Mouse (Mus musculus) cerebellum, adult 11-12 months (tissue): ENCODE results near the gene Lgals7.

Experiments
- DNase-seq: peaks from one replicate; pipeline ENCODE4 v3.0.0; 2022

The Lgals7 gene

DNA sequence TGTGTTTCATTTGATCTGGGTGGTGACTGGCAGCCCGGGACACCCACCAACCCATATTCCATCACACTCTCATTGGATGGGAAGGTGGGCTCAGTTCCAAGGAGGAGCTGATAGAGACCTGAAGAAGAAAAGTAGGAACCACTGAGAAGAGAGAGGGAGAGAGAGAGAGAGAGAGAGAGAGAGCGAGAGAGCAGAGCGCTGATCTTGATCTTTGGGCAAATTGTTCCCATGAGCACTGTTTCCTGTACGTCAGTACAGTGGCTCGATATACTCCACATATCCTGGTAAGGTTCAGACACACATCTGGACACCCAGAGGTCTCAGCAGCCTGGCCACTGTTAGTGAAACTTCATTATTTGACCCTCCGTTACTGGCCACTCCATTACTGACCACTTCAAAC lies at the start of gene Lgals7:
TSS of gene Lgals7 (plus strand) at position 314 of the 400 bp plus-strand sequence.
- no peak for DNase-seq

DNA sequence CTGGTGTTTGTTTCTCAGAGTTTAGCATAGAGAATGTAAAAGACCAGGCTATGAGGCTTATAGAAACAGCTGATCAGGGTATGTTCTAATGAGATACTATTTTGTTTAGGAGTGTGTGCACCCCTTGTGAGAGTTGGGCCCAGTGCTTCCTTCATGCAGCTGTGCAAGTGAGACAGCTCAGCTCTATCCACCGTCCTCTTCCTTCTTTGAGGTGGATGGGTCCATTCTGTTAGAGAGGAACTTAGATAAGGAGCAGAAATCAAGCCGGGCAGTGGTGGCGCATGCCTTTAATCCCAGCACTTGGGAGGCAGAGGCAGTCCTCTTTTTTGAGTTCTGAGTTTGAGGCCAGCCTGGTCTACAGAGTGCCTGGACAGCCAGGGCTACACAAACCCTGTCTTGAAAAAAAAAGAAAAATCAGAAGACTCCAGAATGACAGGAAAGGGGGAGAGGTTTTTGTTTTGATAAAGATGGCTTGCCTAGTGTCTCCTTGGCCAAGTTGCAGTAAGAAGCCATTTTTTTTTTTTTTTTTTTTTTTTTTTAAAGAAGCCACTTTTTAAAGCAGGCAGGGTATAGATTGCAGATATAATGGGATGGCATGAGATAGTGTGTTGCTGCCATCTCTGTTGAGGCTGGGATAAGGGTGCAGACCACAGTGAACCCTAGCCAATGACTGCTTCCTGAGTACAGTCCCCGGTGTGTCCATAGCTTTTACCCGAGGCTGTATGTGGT lies 49.2 kb upstream of the Lgals7 start:
- no peak for DNase-seq

DNA sequence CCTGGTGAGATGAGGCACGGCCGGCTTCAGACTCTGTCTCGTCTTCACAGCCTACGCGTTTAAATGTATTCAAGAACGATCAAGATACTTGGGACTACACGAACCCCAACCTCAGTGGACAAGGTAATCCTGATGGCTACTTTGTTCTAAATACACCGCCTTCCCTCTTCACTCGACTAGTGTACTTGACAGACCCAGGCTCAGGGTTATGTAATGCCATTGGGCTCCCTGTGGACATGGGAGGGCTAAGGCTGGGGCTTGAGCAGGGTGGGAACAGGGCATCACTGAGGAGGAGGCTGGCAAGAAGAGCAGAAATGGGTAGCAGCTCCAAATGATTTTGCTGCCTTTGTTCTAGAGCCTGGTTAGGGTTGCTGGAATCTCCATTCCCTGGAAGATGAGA lies 48.4 kb upstream of the Lgals7 start:
- DNase-seq: peak; percentile 22

DNA sequence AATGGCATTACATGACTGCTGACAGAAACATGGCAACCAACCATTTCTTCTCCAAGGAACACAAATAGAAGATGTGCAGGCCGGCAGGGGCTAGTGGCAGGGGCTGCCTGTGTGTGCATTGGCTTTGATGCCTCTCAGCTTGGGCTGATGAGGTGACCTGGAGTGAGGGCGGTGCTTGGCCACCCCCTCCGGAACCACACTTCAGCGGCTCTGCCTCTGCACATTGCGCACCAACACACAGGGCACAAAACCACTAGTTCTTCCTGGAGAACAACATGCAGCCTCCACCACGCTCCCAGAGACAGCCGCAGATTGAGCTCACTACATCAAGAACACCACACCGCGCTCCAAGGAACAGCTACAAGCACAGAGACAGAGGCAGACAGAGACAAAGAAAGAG lies 47.5 kb upstream of the Lgals7 start:
- DNase-seq: peak; percentile 27

DNA sequence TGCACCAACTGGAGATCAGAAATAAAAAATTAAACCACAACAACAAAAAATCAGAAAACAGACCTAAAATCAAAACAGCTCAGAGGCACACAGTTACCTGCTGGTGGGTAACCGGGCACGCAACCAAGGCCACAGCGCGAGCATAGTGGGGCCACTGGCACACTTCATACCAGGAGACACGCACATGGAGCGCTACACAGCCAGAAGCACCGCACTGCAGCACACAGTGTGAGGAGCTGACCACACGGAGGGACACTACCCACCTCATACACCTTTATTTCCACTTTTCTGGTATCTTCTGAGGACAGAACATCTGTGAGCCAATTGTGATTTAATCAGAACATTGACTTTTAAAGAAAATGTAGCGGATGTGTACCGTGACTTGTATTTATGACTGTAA lies 46.7 kb upstream of the Lgals7 start:
- DNase-seq: peak; percentile 39

DNA sequence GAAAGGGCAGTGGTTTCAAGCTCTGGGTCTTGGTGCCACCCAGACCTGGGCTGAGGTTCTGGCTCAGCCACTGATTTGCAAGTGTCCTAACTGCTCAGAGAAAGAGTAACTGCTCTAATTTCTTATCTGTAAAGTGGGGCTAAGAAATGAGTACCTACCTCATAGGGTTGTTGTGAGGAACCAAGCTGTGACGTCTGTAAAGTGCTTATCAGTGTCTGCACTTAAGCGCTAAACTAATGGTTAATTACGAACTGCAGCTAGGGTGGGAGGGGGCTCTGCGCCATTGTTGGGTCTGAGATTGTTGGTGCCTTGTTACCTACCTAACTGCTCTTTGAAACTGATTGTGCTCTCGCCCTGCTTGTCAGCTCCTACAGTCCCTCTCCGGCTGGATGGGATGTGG lies 46.1 kb upstream of the Lgals7 start:
- DNase-seq: no peak

DNA sequence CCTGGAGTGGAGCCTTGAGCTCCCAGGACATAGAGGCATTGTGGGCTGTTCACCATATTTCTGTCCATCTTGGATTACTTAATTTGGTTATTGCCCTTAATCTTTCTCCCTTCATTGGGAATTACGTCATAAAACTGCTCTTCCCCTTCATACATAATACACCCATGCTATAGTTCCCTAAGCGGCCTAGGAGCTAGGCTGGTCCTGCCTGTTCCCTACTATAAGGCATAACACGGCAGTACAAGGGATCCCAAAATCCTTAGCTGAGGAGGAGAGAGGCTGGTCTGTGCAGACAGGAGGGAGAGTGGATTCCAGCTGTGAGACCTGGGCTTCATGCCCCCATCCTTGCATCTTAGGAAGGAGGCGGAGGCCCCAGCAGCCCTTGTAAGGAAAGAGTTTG lies 45.7 kb upstream of the Lgals7 start:
- peak; percentile 22 for DNase-seq

DNA sequence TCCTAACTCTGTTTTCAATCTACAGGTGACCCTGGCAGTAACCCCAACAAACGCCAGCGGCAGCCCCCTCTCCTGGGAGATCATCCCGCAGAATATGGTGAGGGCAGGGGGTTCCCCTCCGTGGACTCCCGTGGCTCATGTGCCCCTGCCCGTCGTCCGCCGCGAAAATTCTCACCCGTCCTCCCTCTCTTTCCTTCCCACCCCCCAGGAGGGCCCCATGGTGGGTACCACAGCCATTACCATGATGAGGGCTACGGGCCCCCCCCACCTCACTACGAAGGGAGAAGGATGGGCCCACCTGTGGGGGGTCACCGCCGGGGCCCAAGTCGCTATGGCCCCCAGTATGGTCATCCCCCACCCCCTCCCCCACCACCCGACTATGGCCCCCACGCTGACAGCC lies 45.2 kb upstream of the Lgals7 start:
- DNase-seq: peak; percentile 46

DNA sequence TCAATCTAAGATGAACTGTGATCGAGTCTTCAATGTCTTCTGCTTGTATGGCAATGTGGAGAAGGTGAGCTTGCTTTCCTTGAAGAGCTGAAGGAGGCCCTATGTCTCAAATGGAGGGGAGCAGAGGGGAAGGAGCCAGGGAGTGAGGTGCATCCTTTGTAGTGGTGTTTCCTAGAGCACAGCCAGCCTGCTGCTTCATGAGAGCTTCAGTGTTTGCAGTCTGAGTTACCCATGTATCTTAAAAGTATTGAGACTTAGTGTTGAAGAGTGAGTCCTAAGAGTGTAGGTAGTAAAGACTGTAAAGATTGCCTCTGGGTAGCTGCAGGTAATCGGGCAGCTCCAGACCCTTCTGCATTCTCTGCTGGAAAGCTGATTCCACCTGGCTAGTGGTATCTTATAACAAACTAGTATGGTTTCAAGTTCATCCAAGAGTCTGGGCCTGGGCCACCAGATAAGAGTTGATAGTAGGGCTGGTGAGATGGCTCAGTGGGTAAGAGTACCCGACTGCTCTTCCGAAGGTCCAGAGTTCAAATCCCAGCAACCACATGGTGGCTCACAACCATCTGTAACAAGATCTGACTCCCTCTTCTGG lies 44.7 kb upstream of the Lgals7 start:
- DNase-seq: no peak

DNA sequence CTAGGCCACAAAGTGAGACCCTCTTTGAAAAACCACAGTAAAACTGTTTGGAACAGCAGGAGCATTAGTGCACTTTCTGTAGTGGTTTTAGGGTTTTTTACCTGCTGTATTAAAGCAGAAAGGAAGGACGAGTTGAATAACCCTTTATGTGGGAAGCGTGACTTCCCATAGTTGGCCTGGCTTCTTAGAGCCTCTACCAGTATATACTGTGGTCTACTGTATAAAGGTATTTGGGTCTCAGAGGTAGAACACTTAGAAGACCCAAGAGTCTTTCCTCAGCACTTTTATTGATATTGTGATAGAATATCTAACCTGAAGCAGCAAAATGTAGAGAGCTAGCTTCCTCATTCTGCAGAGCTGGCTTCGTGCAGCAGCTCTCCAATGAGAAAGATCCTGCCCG lies 44.1 kb upstream of the Lgals7 start:
- DNase-seq: no peak

DNA sequence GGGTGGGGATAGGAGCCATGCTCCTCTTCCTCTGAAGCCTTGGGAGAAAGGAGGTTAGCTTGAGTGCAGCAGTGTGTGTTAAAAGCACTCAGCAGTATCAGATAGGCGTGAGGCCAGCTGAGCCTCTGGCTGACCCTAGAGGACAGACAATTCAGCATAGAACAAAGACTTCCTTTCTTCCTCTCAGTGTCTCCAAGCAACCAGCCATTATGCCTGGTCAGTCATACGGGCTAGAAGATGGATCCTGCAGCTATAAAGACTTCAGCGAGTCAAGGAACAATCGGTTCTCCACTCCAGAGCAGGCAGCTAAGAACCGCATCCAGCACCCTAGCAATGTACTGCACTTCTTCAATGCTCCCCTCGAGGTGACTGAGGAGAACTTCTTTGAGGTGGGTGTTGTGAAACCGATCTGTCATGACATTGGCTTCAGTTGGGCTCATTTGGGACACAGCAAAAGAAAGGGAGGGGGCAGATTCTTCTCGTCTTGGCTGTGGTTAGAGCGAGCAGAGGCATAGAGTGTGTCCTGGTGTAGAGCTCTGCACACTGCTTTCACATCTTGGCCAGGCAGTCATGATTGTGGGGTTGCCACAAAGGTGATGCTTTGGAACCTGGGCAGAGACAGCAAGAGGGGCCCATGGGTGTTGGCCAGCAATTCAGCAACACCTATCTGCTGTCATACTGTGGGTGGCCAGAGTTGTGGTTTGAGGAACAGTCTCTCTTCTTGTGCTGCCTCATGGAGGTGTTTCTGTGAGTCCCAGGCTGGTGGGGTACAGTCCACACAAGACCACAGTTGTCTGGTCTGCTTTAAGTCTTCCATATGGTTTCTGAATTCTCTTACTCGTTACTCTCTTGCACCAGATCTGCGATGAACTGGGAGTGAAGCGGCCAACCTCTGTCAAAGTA lies 43.0 kb upstream of the Lgals7 start:
- DNase-seq: no peak

DNA sequence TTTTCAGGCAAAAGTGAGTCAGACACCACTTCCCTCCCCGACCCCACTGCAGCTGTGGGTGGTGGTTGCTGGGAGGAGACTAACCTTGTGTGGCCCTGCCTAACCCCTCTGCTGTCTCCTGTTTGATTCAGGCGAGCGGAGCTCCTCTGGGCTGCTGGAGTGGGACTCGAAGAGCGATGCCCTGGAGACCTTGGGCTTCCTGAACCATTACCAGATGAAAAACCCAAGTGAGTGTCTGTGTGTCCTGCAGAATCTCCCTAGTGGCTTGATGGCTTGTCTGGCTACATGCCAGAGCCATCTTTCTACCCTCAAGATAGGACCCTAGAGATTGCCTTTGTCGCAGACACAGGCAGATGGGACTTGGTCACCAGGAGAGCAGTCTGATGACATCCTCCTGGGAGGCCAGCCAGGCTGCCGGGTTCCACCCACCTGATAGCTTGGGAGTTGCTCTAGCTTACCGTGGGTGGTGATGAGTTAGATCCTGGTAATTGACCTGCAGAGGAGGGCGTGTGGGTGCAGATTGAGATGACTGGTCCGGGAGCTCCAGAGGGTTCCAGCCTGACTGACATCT lies 42.3 kb upstream of the Lgals7 start:
- DNase-seq: peak; percentile 80

DNA sequence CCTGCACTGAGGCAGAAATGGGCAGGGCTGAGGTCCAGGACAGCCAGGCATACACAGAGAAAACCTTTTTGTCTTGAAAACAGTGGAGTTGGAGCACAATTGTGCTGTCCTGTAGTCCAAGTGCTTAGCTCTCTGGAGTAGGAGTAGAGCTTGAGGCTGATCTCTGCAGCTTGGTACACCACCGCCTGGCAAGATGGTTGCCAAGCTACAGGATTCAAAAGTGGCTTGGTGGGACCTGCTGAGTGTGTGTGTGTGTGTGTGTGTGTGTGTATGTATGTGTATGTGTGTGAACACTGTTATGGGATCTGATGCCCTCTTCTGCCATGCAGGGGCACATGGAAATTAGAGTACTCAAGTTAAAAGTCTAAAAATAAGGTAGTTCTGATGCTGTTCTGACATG lies 41.1 kb upstream of the Lgals7 start:
- DNase-seq: no peak

DNA sequence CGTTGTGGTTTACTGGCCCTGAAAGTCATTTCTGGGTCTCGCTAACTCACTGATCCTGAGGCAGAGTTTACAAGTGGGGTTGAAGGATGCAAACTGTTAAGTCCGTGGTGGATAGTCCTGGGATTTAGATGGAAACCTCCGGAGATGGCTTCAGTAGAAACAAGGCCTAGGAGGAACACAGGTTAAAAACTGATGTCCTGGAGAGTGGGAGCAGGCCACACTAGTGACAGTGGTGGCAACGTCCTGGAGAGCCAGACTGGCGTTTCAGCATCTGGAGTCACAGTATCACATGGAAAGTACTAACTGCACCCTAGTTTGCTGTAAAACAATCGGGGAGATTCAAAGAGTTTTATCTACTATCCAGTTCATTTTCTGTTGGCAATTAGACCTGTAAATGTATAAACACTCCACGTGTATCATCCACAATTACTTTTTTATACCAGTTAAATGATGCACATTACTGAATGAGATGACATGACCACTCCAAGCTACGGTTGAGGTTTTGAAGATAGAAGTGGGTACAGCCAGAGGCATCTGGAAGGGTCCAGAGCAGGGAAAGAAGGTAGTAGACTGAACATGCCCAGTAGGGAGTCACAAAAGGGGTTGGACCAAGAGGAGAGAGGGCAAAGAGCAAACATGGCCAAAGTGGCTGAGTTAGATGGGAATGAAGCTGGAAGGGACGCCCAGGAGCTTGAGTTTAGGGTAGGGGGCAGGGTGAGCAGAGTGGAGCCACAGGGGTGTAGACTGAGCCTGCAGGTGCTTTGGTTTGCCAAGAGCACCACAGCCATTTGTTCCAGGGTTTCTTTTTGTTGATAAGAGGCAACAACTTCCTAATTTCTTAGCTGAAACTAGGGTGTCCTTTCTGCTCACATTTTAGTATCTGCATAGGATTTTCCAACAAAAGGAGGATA lies 40.4 kb upstream of the Lgals7 start:
- DNase-seq: no peak

DNA sequence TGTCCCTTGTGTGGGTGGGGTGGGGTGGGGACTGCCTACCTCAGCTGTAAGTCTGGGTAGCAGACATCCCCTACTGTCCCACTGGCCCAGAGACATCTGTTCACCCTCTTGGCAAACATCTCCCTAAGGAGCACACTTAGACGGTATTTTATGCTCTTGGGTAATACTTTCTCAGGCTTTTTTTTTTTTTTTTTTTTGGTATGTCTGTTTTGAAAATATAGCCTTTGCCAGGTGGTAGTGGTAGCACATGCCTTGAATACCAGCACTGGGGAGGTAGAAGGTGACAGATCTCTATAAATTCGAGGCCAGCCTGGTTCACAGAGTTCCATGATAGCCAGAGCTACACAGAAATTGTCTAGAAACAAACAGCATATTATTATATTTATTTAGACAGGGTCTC lies 39.7 kb upstream of the Lgals7 start:
- no peak for DNase-seq

DNA sequence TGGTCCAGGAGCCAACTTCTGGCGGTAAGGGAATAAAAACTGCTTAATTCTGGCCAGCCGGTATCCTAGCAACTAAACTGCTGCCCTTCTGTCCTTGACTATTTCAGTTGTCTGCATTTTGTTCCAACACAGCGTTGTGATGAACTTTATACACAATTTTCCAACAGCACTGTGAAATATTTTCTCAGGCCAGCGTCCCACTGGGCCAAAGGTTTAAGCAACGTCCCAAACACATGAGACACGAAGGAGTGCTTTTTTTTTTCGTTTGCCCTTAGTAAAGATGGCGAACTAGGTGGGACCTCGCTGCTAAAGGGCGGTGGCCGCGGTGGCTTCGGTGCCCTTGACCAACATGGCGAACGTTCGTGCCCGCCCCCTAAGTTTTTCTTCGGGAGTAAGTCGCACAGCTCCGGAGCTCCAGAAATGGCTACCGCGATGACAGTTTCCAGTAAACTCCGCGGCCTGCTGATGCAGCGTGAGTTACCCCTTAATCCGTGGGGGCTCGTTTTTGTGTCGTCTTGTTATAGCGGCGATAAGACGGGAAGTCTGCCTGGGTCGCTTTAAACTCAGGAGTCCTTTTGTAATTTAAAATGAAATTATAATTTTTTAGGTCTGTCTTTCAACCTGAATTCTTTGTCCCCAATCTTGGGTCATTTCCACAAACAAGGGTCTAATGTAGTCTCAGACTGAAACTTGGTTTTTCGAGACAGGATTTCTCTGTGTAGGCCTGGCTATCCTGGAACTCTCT lies 38.5 kb upstream of the Lgals7 start, which contains the start of gene Ech1:
TSS of gene Ech1 (plus strand) at position 277 of the 745 bp plus-strand sequence.
- peak; percentile 86 for DNase-seq

DNA sequence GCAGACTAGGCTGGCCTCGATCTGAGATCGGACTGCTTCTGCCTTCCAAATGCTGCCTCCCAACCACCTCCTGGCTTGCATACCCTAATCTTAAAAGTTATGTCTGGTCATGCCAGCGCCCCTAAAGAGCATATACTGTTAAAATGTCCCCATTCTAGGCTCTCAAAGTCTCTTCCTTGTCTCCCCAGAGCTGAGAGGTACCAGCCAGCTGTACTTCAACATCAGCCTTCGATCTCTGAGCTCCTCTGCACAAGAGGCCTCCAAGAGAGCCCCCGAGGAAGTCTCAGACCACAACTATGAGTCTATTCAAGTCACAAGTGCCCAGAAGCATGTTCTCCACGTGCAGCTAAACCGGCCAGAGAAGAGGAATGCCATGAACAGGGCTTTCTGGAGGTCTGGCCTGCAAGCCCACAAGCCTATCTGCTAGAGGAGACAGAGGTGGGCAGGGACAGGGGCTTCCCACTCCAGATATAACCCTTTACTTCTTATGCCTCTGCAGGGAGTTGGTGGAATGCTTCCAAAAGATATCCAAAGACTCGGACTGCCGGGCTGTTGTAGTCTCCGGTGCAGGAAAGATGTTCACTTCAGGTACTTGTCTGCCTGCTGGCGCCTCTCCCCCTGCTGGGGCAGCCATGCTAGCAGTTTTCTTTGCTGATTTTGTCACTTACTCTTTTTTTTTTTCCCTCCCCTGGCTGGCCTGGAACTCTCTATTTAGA lies 37.8 kb upstream of the Lgals7 start:
- DNase-seq: peak; percentile 40

DNA sequence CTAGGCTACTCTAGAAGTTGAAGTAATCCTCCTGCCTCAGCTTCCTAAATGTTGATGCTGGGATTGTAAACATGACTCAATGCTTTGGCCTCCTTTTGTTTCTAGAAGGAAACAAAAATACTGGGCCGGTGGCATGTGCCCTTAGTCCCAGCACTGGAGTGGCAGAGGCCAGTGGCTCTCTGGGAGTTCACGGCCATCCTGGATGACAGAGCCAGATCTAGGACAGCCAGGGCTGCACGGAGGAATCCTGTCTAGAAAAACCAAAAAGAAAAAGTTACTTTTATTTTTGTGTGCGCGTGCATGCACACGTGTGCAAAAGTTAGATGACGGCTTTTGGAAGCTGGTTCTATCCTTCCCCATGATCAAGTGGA lies 37.3 kb upstream of the Lgals7 start:
- peak; percentile 17 for DNase-seq

DNA sequence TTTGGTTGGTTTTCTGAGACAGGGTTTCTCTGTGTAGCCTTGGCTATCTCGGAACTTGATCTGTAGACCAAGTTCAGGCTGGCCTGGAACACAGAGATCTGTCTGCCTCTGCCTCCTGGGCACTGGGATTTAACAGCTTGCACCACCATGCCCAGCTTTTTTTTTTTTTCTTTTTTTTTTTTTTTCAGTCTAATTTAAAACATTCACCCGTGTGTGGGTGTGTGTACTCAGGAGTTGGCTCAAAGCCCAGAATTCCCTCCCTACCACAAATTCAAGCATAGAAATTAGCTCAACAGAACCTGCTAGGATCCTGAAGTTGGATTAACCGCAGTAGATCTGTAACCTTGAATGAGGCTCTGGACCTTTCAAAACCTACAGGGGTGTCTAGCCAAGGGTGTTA lies 36.3 kb upstream of the Lgals7 start:
- DNase-seq: peak; percentile 49

DNA sequence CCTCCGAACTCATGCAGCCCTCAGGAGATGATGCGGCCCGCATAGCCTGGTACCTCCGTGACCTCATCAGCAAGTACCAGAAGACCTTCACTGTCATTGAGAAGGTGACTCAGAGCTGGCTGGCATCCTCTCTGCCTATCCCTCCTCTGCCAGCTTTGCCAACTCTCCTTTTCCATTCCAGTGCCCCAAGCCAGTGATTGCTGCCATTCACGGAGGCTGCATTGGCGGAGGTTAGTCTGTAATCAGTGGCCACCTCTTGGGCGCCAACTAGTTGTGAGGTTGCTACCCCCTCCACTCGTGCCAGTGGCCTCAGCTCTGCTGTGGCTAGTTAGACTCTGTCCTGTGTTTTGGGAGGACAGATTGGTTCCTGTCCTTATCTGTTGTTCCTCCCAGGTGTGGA lies 33.8 kb upstream of the Lgals7 start:
- no peak for DNase-seq

DNA sequence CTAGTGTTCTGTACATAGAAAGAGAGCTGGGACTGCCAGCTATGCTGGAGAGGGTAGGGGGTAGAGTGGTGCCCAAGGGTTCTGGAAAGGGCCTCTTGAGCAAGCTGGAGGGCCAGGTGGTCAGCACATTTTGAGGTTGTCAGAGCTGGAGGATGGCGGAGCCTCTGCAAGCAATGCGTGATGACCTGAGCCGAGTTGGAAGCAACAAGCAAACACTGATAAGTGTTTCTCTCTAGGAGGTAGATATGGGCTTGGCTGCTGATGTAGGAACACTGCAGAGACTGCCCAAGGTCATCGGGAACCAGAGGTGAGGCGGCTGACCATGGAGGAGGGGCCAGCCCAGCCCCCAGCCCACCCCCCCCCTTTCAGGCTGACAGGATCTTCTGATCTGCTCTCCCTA lies 32.7 kb upstream of the Lgals7 start:
- no peak for DNase-seq
